Mouse (Mus musculus) ES-E14 (cell line): Measurements from ENCODE around the gene Eif2b1. TPM values are rescaled to one million over a fixed set of nuclear protein-coding genes. Genes with fewer than 3 reads are reported as not detected.

Experiments used
- DNase-seq: peaks from one replicate; pipeline ENCODE4 v3.0.0-alpha.2; 2013; ENCODE audit warnings: low read depth, low spot score
- H3K27ac ChIP-seq: 2 replicates; pipeline ENCODE4 v1.5.1; 2012; ENCODE audit warnings: low read depth, mild to moderate bottlenecking, low read length, moderate library complexity, mixed read lengths; ENCODE audit not compliant: poor library complexity, insufficient read depth, severe bottlenecking
- H3K36me3 ChIP-seq: 2 replicates; pipeline ENCODE4 v1.6.1; 2012; ENCODE audit warnings: mild to moderate bottlenecking, low read length, moderate library complexity, mixed read lengths; ENCODE audit not compliant: control insufficient read depth, poor library complexity, insufficient read depth, severe bottlenecking
- H3K4me1 ChIP-seq, 2 experiments: fragments of 150-350 bp in 1 of 2; sonication (generic) in 1 of 2; 2 replicates each; pipeline ENCODE4 v1.6.1; 2012; ENCODE audit warnings: low read length in 2 of 2, mild to moderate bottlenecking in 1 of 2, mixed read lengths in 1 of 2; ENCODE audit not compliant: control insufficient read depth in 2 of 2, insufficient read depth in 2 of 2, poor library complexity in 1 of 2
- H3K4me3 ChIP-seq, 2 experiments: fragments of 150-350 bp in 1 of 2; sonication (generic) in 1 of 2; 2 replicates each; pipeline ENCODE4 v1.5.1; 2012; ENCODE audit warnings: low read length in 2 of 2, low read depth in 1 of 2, mild to moderate bottlenecking in 1 of 2, mixed read lengths in 1 of 2; ENCODE audit not compliant: insufficient read depth in 1 of 2, poor library complexity in 1 of 2, severe bottlenecking in 1 of 2
- H3K9ac ChIP-seq: 2 replicates; pipeline ENCODE4 v1.6.1; 2012; ENCODE audit warnings: low read depth, mild to moderate bottlenecking, low read length, mixed read lengths; ENCODE audit not compliant: poor library complexity, insufficient read depth, severe bottlenecking
- H3K9me3 ChIP-seq: fragments of 150-350 bp; sonication (generic); 2 replicates; pipeline ENCODE4 v1.6.1; 2012; ENCODE audit warnings: low read depth, mild to moderate bottlenecking, low read length; ENCODE audit not compliant: control insufficient read depth, insufficient read depth
- CHD2 ChIP-seq: IDR thresholded peaks from 2 replicates; pipeline ENCODE4 v1.6.1; 2014; ENCODE audit warnings: mild to moderate bottlenecking, low read depth, low read length, inconsistent platforms
- HCFC1 ChIP-seq: IDR thresholded peaks from 2 replicates; pipeline ENCODE4 v1.6.1; 2012; ENCODE audit warnings: low read length, inconsistent platforms, borderline replicate concordance; ENCODE audit not compliant: insufficient read depth
- MAFK ChIP-seq: IDR thresholded peaks from 2 replicates; pipeline ENCODE4 v1.6.1; 2014; ENCODE audit warnings: mild to moderate bottlenecking, low read depth, low read length, inconsistent platforms; ENCODE audit not compliant: insufficient read depth
- ZC3H11A ChIP-seq: IDR thresholded peaks from 2 replicates; pipeline ENCODE4 v1.6.1; 2012; ENCODE audit warnings: low read depth, mild to moderate bottlenecking, inconsistent platforms, low read length, borderline replicate concordance
- ZNF384 ChIP-seq: IDR thresholded peaks from 2 replicates; pipeline ENCODE4 v1.6.1; 2012; ENCODE audit warnings: low read depth, low read length, inconsistent platforms
- in situ Hi-C, 2 experiments: fragments of 600-800 bp; cut with MboI; formaldehyde crosslinking; loops; one replicate each; pipeline ENCODE4 v1.15.1; 2025; ENCODE audit warnings: low sequenced_read_pairs in 2 of 2, inconsistent platforms in 1 of 2; ENCODE audit not compliant: unreplicated experiment in 2 of 2
- total RNA-seq: library from RNA; depleted of rRNA; stranded (reverse); fragments of 300-350 nt; gene quantifications from 2 replicates; pipeline ENCODE4 v1.2.3, GENCODE M21; 2012; rRNA removed

Eif2b1 gene
- total RNA-seq, result 51.5 and 60.4 TPM in 2 replicates

DNA sequence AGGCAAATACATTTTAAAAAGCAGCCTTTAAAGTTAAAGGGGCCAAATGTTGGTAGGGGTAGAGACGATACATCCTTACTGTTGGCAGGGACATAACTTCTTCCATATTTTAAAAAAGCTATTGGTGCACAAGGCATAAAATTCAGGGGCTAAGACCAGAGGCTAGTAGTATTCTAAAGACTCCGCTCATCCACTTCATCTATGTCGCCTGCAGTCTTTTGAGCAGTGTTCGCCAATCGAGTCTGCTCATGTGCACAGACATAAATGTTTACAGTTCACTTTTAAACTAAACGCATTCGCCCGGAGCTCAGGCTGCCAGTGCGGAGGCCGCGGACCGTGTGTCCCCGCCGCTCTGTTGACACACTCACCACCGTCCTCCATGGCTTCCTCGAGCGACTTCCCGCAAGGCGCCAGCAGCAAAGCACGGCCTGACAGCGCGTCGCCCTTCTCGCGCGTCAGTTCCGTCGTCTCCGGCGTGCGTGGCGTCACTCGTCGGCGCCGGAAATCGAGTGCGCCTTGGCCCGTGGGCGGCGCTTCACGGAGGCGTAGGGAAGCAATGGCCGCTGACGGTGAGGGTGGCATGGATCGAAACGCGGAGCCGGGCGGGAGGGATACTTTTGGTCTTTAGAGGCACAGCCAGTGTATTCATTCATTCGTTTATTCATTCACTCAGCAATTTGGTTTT, at the start of gene Eif2b1, which contains the start of gene Gtf2h3:
TSS of gene Eif2b1 (minus strand) at position 499 of the 685 bp plus-strand sequence.
TSS of gene Gtf2h3 (plus strand) at position 508 of the 685 bp plus-strand sequence.
- peak; percentile 54; the same call in 1 of the 2 replicates for TF ChIP-seq ZC3H11A
- TF ChIP-seq HCFC1, result peak; percentile 87
- TF ChIP-seq CHD2, result no peak
- Histone ChIP-seq H3K9me3 (no peaks in the 10 kb centered on the region; the same call in 1 of the 2 replicates), H3K4me1 (peaks cover 0 to 4% of the 10 kb centered on the region in 2 experiments; a peak in 2 of 4 replicates), H3K36me3 (peaks cover 29% of the 10 kb centered on the region), H3K27ac (no peak within 1 kb of the TSS), H3K4me3 (peak within 1 kb of the TSS; percentile 86 to 88), H3K9ac (peak within 1 kb of the TSS; percentile 83)
- in situ Hi-C loops, result no loop called here
- peak; percentile 79 for DNase-seq

DNA sequence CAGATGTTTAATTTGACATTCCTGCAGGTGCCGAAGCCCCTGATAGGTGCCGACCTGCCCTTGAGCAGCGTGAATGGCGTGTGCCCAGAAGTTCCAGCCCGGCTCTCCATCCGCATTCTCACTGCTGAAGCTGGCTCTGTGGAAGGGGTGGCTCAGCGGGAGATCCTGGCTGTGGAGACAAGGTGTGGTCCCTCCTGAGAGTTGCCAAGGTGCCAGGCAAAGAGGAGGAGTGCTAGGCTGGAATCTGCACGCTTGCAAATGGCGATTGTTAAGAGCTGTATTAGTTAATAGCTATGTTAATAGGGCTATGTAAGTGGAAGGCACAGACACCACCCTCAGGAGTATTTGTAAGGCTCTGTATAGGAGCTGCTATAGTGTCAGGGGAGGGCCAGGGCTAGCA, 45.4 kb upstream of the Eif2b1 start:
- peaks cover 5% of the 10 kb centered on the region; the same call in 1 of the 2 replicates for H3K36me3 ChIP-seq
- peaks cover 0 to 7% of the 10 kb centered on the region in 2 experiments; a peak in 1 of 4 replicates for H3K4me1 ChIP-seq
- H3K9ac ChIP-seq, result no peak overlapping the region
- in situ Hi-C loops, result no loop called here
- no peak overlapping the region for H3K4me3 ChIP-seq
- no peaks in the 10 kb centered on the region for H3K9me3 ChIP-seq
- no peak for TF ChIP-seq ZNF384
- no peak for TF ChIP-seq HCFC1
- no peak for TF ChIP-seq MAFK
- no peak for TF ChIP-seq ZC3H11A
- TF ChIP-seq CHD2, result no peak
- H3K27ac ChIP-seq, result no peak overlapping the region
- DNase-seq, result no peak

DNA sequence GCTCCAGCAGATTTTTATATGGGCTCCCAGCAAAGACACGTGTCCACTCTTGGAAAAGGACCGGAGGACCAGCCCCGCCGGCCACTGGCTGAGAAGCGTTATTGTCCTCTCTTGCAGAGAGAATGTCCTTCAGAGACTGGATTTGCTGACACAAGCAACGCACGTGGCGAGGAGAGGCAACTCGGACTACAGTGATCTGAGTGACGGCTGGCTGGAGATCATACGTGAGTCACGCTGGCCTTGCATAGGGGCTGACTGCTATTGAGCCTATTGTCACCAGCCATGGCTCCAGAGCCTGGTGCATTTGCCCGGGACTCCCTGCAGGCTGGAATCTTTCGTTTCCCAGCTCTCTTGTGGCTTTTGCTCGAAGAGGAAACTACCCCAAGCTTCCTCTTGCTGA, 44.0 kb upstream of the Eif2b1 start:
- Histone ChIP-seq H3K4me3 (no peak overlapping the region), H3K9ac (no peak overlapping the region), H3K4me1 (peaks cover 0 to 11% of the 10 kb centered on the region in 2 experiments; a peak in 1 of 4 replicates), H3K9me3 (no peaks in the 10 kb centered on the region), H3K27ac (no peak overlapping the region), H3K36me3 (peaks cover 5% of the 10 kb centered on the region; the same call in 1 of the 2 replicates)
- no peak for TF ChIP-seq CHD2
- in situ Hi-C loops, result no loop called here
- no peak for DNase-seq

DNA sequence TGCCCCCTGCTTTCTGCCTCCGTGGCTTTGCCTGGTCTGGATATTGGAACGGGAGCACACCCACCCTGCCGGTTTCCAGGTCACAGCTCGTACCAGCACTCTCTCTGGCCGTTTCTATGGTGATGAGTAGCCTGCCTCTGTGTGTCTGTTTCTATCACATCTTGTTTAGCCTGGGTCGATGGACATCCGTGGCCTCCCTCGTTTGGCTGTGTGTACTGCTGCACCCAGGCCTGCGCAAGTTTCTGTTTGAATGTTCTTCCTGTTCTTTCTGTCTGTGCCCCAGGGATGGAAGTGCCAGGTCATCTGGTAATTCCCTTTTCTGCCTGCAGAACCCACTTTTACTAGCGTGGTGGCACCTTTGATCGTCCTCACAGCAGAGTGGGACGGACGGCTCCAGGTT, 42.4 kb upstream of the Eif2b1 start:
- H3K4me3 ChIP-seq, result no peak overlapping the region

More for the DNA sequence above, 42.4 kb upstream of the Eif2b1 start:
- H3K9me3 ChIP-seq, result no peaks in the 10 kb centered on the region
- no peak overlapping the region for H3K9ac ChIP-seq
- no peak for DNase-seq
- H3K27ac ChIP-seq, result no peak overlapping the region
- peaks cover 0 to 14% of the 10 kb centered on the region in 2 experiments; a peak in 1 of 4 replicates for H3K4me1 ChIP-seq
- in situ Hi-C loops, result no loop called here
- TF ChIP-seq MAFK (no peak), CHD2 (no peak), ZC3H11A (no peak), HCFC1 (no peak), ZNF384 (no peak)
- H3K36me3 ChIP-seq, result no peaks in the 10 kb centered on the region; the same call in 1 of the 2 replicates
